Mouse (Mus musculus): Measurements from ENCODE around the gene Olfr221. TPM values are rescaled to one million over a fixed set of nuclear protein-coding genes. Genes with fewer than 3 reads are reported as not detected.
A peak's percentile ranks its signal among the peaks of the same experiment; 100 is the strongest.

The Olfr221 gene
- polyA plus RNA-seq, 1 experiment from 2014 or later = not detected

GRCm38 (mm10) chr14:52008321-52009203 is 33.7 kb downstream of the Olfr221 start:
- peak overlapping the region; percentile 100 for H3K27ac ChIP-seq (replicated peaks)
- H3K4me1 ChIP-seq = peaks cover 96% of the 10 kb centered on the region

GRCm38 (mm10) chr14:52006771-52007170 is 35.5 kb downstream of the Olfr221 start:
- peaks cover 84% of the 10 kb centered on the region for H3K4me1 ChIP-seq
- peaks cover 75% of the 10 kb centered on the region for H3K36me3 ChIP-seq
- DNase-seq (ENCODE audit: low spot score) = no peak
- H3K4me3 ChIP-seq = 0 out of 2 replicates have a peak overlapping the region, but pooled peaks have one; percentile 10
- WGBS = 95% methylated on average over 23 of the region's 23 CpGs
- no peaks in the 10 kb centered on the region for H3K27me3 ChIP-seq (ENCODE audit: low read depth, poor library complexity, severe bottlenecking)
- no peaks in the 10 kb centered on the region for H3K9me3 ChIP-seq (replicated peaks)
- peak overlapping the region; percentile 56; the same call in 1 of the 2 replicates for H3K27ac ChIP-seq (replicated peaks)

More at GRCm38 (mm10) chr14:52008321-52009203, 33.7 kb downstream of the Olfr221 start:
- DNase-seq (ENCODE audit: low spot score) = peak; percentile 90
- H3K36me3 ChIP-seq = peaks cover 57% of the 10 kb centered on the region
- peak overlapping the region; percentile 85 for H3K4me3 ChIP-seq
- H3K9me3 ChIP-seq (replicated peaks) = no peaks in the 10 kb centered on the region
- WGBS = 53% methylated on average over 38 of the region's 38 CpGs
- H3K27me3 ChIP-seq (ENCODE audit: low read depth, poor library complexity, severe bottlenecking) = no peaks in the 10 kb centered on the region

GRCm38 (mm10) chr14:52006241-52006640 is 36.0 kb downstream of the Olfr221 start:
- 71% methylated on average over 8 of the region's 8 CpGs for WGBS
- H3K27me3 ChIP-seq (ENCODE audit: low read depth, poor library complexity, severe bottlenecking) = no peaks in the 10 kb centered on the region
- 0 out of 2 replicates have a peak overlapping the region, but pooled peaks have one; percentile 10 for H3K4me3 ChIP-seq
- peaks cover 79% of the 10 kb centered on the region for H3K36me3 ChIP-seq
- H3K27ac ChIP-seq (replicated peaks) = peak overlapping the region; percentile 56; the same call in 1 of the 2 replicates
- H3K4me1 ChIP-seq = peaks cover 79% of the 10 kb centered on the region
- DNase-seq (ENCODE audit: low spot score) = peak; percentile 40
- no peaks in the 10 kb centered on the region for H3K9me3 ChIP-seq (replicated peaks)

- H3K27ac ChIP-seq (replicated peaks) = no peak overlapping the region
- peaks cover 72% of the 10 kb centered on the region for H3K4me1 ChIP-seq
- peaks cover 85% of the 10 kb centered on the region for H3K36me3 ChIP-seq
- DNase-seq (ENCODE audit: low spot score) = peak; percentile 12
- no peaks in the 10 kb centered on the region for H3K27me3 ChIP-seq (ENCODE audit: low read depth, poor library complexity, severe bottlenecking)
- 90% methylated on average over 6 of the region's 6 CpGs for WGBS
- no peaks in the 10 kb centered on the region for H3K9me3 ChIP-seq (replicated peaks)
- peak overlapping the region; percentile 36; the same call in 1 of the 2 replicates for H3K4me3 ChIP-seq
Measured at GRCm38 (mm10) chr14:52005616-52006015, 36.6 kb downstream of the Olfr221 start.

GRCm38 (mm10) chr14:52005141-52005540 is 37.1 kb downstream of the Olfr221 start:
- H3K4me3 ChIP-seq = peak overlapping the region; percentile 36; the same call in 1 of the 2 replicates
- H3K27me3 ChIP-seq (ENCODE audit: low read depth, poor library complexity, severe bottlenecking) = no peaks in the 10 kb centered on the region
- DNase-seq (ENCODE audit: low spot score) = peak; percentile 14
- peaks cover 90% of the 10 kb centered on the region for H3K36me3 ChIP-seq
- H3K4me1 ChIP-seq = peaks cover 68% of the 10 kb centered on the region
- WGBS = 73% methylated on average over 7 of the region's 7 CpGs
- H3K27ac ChIP-seq (replicated peaks) = peak overlapping the region; percentile 30
- no peaks in the 10 kb centered on the region for H3K9me3 ChIP-seq (replicated peaks)

GRCm38 (mm10) chr14:52003981-52004495 is 38.2 kb downstream of the Olfr221 start:
- H3K36me3 ChIP-seq = peaks cover 95% of the 10 kb centered on the region

GRCm38 (mm10) chr14:51997483-51997882 is 44.8 kb downstream of the Olfr221 start:
- 91% methylated on average over 14 of the region's 14 CpGs for WGBS
- Histone ChIP-seq H3K27ac (replicated peaks) (no peak overlapping the region), H3K9me3 (replicated peaks) (no peaks in the 10 kb centered on the region), H3K27me3 (ENCODE audit: low read depth, poor library complexity, severe bottlenecking) (no peaks in the 10 kb centered on the region), H3K4me3 (no peak overlapping the region), H3K36me3 (peaks cover 97% of the 10 kb centered on the region), H3K4me1 (0 out of 2 replicates have a peak, but pooled peaks cover 3% of the 10 kb centered on the region)
- DNase-seq (ENCODE audit: low spot score) = no peak

More at GRCm38 (mm10) chr14:52003981-52004495, 38.2 kb downstream of the Olfr221 start:
- 21% methylated on average over 16 of the region's 16 CpGs for WGBS
- DNase-seq (ENCODE audit: low spot score) = peak; percentile 76
- H3K27me3 ChIP-seq (ENCODE audit: low read depth, poor library complexity, severe bottlenecking) = no peaks in the 10 kb centered on the region
- H3K4me3 ChIP-seq = peak overlapping the region; percentile 36
- peaks cover 57% of the 10 kb centered on the region for H3K4me1 ChIP-seq
- H3K27ac ChIP-seq (replicated peaks) = peak overlapping the region; percentile 82
- no peaks in the 10 kb centered on the region for H3K9me3 ChIP-seq (replicated peaks)

- H3K27ac ChIP-seq (replicated peaks) = 0 out of 2 replicates have a peak overlapping the region, but pooled peaks have one; percentile 24
- DNase-seq (ENCODE audit: low spot score) = no peak
- 0 out of 2 replicates have a peak, but pooled peaks cover 3% of the 10 kb centered on the region for H3K4me1 ChIP-seq
- H3K27me3 ChIP-seq (ENCODE audit: low read depth, poor library complexity, severe bottlenecking) = no peaks in the 10 kb centered on the region
- 79% methylated on average over 17 of the region's 17 CpGs for WGBS
- no peaks in the 10 kb centered on the region for H3K9me3 ChIP-seq (replicated peaks)
- H3K36me3 ChIP-seq = peaks cover 97% of the 10 kb centered on the region
- H3K4me3 ChIP-seq = no peak overlapping the region
Measured at GRCm38 (mm10) chr14:51996866-51997265, 45.4 kb downstream of the Olfr221 start.

GRCm38 (mm10) chr14:51996231-51996841 is 45.9 kb downstream of the Olfr221 start:
- Histone ChIP-seq H3K27me3 (ENCODE audit: low read depth, poor library complexity, severe bottlenecking) (no peaks in the 10 kb centered on the region), H3K27ac (replicated peaks) (no peak overlapping the region), H3K4me3 (no peak overlapping the region), H3K4me1 (0 out of 2 replicates have a peak, but pooled peaks cover 3% of the 10 kb centered on the region), H3K36me3 (peaks cover 98% of the 10 kb centered on the region), H3K9me3 (replicated peaks) (no peaks in the 10 kb centered on the region)
- no peak for DNase-seq (ENCODE audit: low spot score)
- 90% methylated on average over 13 of the region's 13 CpGs for WGBS

- H3K36me3 ChIP-seq = peaks cover 98% of the 10 kb centered on the region
- H3K9me3 ChIP-seq (replicated peaks) = no peaks in the 10 kb centered on the region
- H3K4me1 ChIP-seq = 0 out of 2 replicates have a peak, but pooled peaks cover 3% of the 10 kb centered on the region
- 84% methylated on average over 12 of the region's 12 CpGs for WGBS
- no peak overlapping the region for H3K4me3 ChIP-seq
- H3K27me3 ChIP-seq (ENCODE audit: low read depth, poor library complexity, severe bottlenecking) = no peaks in the 10 kb centered on the region
- no peak for DNase-seq (ENCODE audit: low spot score)
- H3K27ac ChIP-seq (replicated peaks) = no peak overlapping the region
Measured at GRCm38 (mm10) chr14:51995219-51995871, 46.9 kb downstream of the Olfr221 start.

- no peak overlapping the region for H3K27ac ChIP-seq (replicated peaks)
- no peak overlapping the region for H3K4me3 ChIP-seq
- H3K27me3 ChIP-seq (ENCODE audit: low read depth, poor library complexity, severe bottlenecking) = no peaks in the 10 kb centered on the region
- peaks cover 5% of the 10 kb centered on the region for H3K4me1 ChIP-seq
- no peaks in the 10 kb centered on the region for H3K9me3 ChIP-seq (replicated peaks)
- peaks cover 98% of the 10 kb centered on the region for H3K36me3 ChIP-seq
- WGBS = 94% methylated on average over 4 of the region's 4 CpGs
- DNase-seq (ENCODE audit: low spot score) = no peak
Measured at GRCm38 (mm10) chr14:51994453-51994852, 47.8 kb downstream of the Olfr221 start.

GRCm38 (mm10) chr14:51989461-51989970 is 52.7 kb downstream of the Olfr221 start:
- WGBS = 69% methylated on average over 12 of the region's 12 CpGs
- no peaks in the 10 kb centered on the region for H3K9me3 ChIP-seq (replicated peaks)
- peak overlapping the region; percentile 33; the same call in 1 of the 2 replicates for H3K27ac ChIP-seq (replicated peaks)
- H3K4me3 ChIP-seq = no peak overlapping the region
- H3K27me3 ChIP-seq (ENCODE audit: low read depth, poor library complexity, severe bottlenecking) = no peaks in the 10 kb centered on the region
- peaks cover 77% of the 10 kb centered on the region for H3K36me3 ChIP-seq
- peaks cover 38% of the 10 kb centered on the region for H3K4me1 ChIP-seq
- no peak for DNase-seq (ENCODE audit: low spot score)

Data from midbrain, embryonic 10.5 days (tissue).